Mouse (Mus musculus) forebrain, embryonic 16.5 days (tissue): ENCODE measurements at regions not wholly inside any gene's neighbourhood (a gene's known extent, or its start where the extent isn't known, plus 50 kb on each side); places are given as distances from the start of the nearest gene placed in this dataset.

Experiments used
- ATAC-seq: fragments of 200-750 bp; cut with Nextera tagmentation; 2 replicates; pipeline ENCODE4 v1.8.0; 2017; ENCODE audit warnings: mild to moderate bottlenecking, moderate library complexity
- H3K27ac ChIP-seq: fragments of 300-500 bp; sonication (generic); 2 replicates; pipeline ENCODE4 v1.5.1; 2014; ENCODE audit warnings: low read length, control low read depth
- H3K27me3 ChIP-seq: fragments of 300-500 bp; sonication (generic); replicated peaks from 2 replicates; pipeline ENCODE4 v1.6.1; 2014; ENCODE audit warnings: low read length; ENCODE audit not compliant: control insufficient read depth, insufficient read depth
- H3K36me3 ChIP-seq: fragments of 300-500 bp; sonication (generic); 2 replicates; pipeline ENCODE4 v1.6.1; 2014; ENCODE audit not compliant: control insufficient read depth, insufficient read depth
- H3K4me1 ChIP-seq: fragments of 300-500 bp; sonication (generic); replicated peaks from 2 replicates; pipeline ENCODE4 v1.6.1; 2014; ENCODE audit warnings: low read length; ENCODE audit not compliant: control insufficient read depth, insufficient read depth
- H3K4me2 ChIP-seq: fragments of 300-500 bp; sonication (generic); 2 replicates; pipeline ENCODE4 v1.6.1; 2014; ENCODE audit warnings: mild to moderate bottlenecking, low read length, control low read depth
- H3K4me3 ChIP-seq: fragments of 300-500 bp; sonication (generic); replicated peaks from 2 replicates; pipeline ENCODE4 v1.5.1; 2014; ENCODE audit warnings: mild to moderate bottlenecking, low read length, control low read depth
- H3K9ac ChIP-seq: fragments of 300-500 bp; sonication (generic); replicated peaks from 2 replicates; pipeline ENCODE4 v1.6.1; 2014; ENCODE audit warnings: low read depth, low read length, control low read depth
- H3K9me3 ChIP-seq: fragments of 300-500 bp; sonication (generic); 2 replicates; pipeline ENCODE4 v1.6.1; 2016; ENCODE audit warnings: low read length; ENCODE audit not compliant: control insufficient read depth
- WGBS: fragments of 180-500 bp; shearing (Covaris S2); extraction: QIAGEN DNeasy Blood & Tissue Kit; methylation state at CpG from one replicate; pipeline ENCODE4 v1.1.7; 2014; 5-methylcytosine and 5-hydroxymethylcytosine counted together

- 58% methylated on average over 3 of the region's 3 CpGs for WGBS
- H3K9me3 ChIP-seq: no peaks in the 10 kb centered on the region
- H3K27ac ChIP-seq: no peak overlapping the region
- no peak overlapping the region for H3K4me3 ChIP-seq
- no peak overlapping the region for H3K9ac ChIP-seq
- H3K4me2 ChIP-seq: no peak overlapping the region
- H3K36me3 ChIP-seq: no peaks in the 10 kb centered on the region
- ATAC-seq: peak; percentile 72; the same call in 1 of the 2 replicates
- H3K4me1 ChIP-seq: peaks cover 5% of the 10 kb centered on the region; the same call in 1 of the 2 replicates
- no peaks in the 10 kb centered on the region for H3K27me3 ChIP-seq
These were observed 85.7 kb downstream of the 4930426L09Rik start for GRCm38 (mm10) chr2:19083816-19084215.

DNA sequence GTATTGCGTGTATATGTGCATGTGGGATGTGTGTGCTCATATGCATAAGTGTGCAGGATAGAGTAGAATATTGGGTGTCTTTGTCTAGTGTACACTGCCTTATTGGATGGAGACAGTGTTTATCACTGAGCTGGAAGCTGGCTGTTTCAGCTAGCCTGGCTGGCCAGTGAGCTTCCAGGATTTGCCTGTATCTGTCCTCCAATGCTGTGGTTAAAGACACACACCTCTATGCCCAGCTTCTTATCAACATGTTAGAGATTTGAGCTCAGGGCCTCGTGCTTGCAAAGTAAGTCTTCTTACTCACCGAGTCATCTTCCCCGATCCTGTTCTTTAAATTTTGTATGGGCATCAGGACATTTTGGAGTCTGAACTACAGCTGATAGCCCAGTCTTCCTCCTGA is 87.0 kb downstream of the 4930426L09Rik start:
- H3K27me3 ChIP-seq: no peaks in the 10 kb centered on the region
- no peaks in the 10 kb centered on the region for H3K36me3 ChIP-seq
- whole genome bisulfite sequencing: 85% methylated on average over 4 of the region's 4 CpGs
- no peaks in the 10 kb centered on the region for H3K9me3 ChIP-seq
- ATAC-seq: no peak
- H3K9ac ChIP-seq: no peak overlapping the region
- H3K27ac ChIP-seq: no peak overlapping the region
- H3K4me2 ChIP-seq: no peak overlapping the region
- H3K4me3 ChIP-seq: no peak overlapping the region
- peaks cover 5% of the 10 kb centered on the region; the same call in 1 of the 2 replicates for H3K4me1 ChIP-seq

DNA sequence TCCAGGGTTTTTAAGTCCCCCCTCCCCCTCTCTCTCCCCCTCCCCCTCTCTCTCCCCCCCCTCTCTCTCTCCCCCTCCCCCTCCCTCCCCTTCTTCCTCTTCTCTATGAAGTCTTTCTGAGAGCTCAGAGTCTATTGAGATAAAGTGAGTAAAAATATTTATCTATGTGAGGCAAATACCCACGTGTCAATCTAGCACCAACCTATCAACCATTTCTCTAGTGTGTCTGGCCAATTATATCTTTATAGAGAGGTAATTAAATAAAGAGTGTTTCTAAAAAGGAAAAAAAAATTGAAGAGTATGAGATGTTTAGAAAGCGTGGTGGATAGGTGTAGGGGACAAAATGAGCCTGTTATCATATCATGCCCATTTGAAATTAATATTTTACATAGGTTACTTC is 88.0 kb downstream of the 4930426L09Rik start:
- no peaks in the 10 kb centered on the region for H3K36me3 ChIP-seq
- peaks cover 5% of the 10 kb centered on the region; the same call in 1 of the 2 replicates for H3K4me1 ChIP-seq
- H3K27me3 ChIP-seq: no peaks in the 10 kb centered on the region
- no peak overlapping the region for H3K4me3 ChIP-seq
- no peak overlapping the region for H3K4me2 ChIP-seq
- H3K9ac ChIP-seq: no peak overlapping the region
- H3K27ac ChIP-seq: no peak overlapping the region
- no peak for ATAC-seq
- 83% methylated on average over 2 of the region's 2 CpGs for WGBS
- no peaks in the 10 kb centered on the region for H3K9me3 ChIP-seq

DNA sequence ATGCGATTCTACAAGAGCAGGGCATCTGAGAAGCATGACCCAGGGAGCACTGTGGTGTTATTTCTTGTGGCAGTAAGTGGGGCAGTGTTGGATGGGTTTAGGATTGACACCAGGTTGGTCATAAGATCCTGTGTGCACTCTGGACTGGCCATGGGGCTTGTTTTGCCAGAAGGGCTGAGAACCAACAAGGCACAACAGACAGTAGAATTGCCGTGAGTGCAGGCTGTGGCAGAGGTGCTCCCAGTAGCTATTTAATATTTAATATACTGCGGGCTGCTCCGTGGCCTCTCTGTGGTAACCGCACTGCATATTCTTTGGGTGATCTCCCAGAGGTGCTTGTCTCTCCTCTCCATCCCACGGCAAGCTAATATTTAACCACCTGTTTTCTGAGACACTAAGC is 88.5 kb downstream of the 4930426L09Rik start:
- no peaks in the 10 kb centered on the region for H3K9me3 ChIP-seq
- H3K4me3 ChIP-seq: no peak overlapping the region
- H3K4me2 ChIP-seq: no peak overlapping the region
- no peak overlapping the region for H3K9ac ChIP-seq
- no peak for ATAC-seq
- H3K36me3 ChIP-seq: no peaks in the 10 kb centered on the region
- WGBS: 91% methylated on average over 6 of the region's 6 CpGs
- H3K27me3 ChIP-seq: no peaks in the 10 kb centered on the region
- H3K27ac ChIP-seq: no peak overlapping the region
- peaks cover 5% of the 10 kb centered on the region; the same call in 1 of the 2 replicates for H3K4me1 ChIP-seq

DNA sequence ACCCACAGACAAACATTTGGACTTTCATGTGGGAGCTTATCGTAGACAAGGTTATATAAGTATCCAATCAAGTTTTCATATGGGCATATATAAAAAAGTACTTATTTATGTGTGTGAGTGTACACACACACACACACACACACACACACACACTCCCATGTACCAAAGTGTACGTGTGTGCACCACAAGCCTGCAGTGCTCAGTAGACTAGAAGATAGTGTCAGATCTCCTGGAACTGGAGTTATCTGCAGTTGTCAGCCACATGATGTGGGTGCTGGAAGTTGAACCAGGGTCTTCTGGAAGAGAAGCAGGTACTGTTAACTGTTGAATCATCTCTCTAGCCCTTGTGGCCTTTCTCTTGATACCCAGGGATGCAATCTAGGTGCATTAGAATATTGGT is 99.7 kb upstream of the Armc3 start:
- Histone ChIP-seq H3K4me2 (no peak overlapping the region), H3K4me3 (no peak overlapping the region), H3K4me1 (no peaks in the 10 kb centered on the region), H3K9ac (no peak overlapping the region), H3K36me3 (no peaks in the 10 kb centered on the region), H3K27me3 (no peaks in the 10 kb centered on the region), H3K27ac (no peak overlapping the region), H3K9me3 (no peaks in the 10 kb centered on the region)
- WGBS: 90% methylated on average over 2 of the region's 2 CpGs
- ATAC-seq: no peak

- Histone ChIP-seq H3K9me3 (no peaks in the 10 kb centered on the region), H3K36me3 (no peaks in the 10 kb centered on the region), H3K4me1 (no peaks in the 10 kb centered on the region), H3K4me3 (no peak overlapping the region), H3K27me3 (no peaks in the 10 kb centered on the region), H3K9ac (no peak overlapping the region), H3K4me2 (no peak overlapping the region), H3K27ac (no peak overlapping the region)
- no peak for ATAC-seq
These were observed 90.3 kb upstream of the Armc3 start for GRCm38 (mm10) chr2:19108753-19109152.

DNA sequence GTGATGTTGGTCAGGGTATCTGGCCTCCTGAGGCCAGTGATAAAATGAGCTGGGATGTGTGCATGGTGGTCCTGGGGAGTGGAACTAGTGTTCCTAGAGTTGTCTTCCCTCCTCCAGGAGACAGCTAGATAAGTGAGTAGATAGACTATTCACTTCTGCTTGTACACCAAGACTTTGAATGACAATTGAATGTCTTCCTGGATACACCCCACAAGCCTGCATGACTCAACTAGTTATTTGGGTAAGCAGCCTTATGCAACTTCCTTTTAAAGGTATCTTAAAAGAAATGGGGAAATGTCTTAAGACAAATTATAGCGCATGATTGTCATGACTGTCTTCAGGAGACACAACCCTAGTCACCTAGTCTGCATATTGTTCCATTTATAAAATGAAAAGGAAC is 79.2 kb upstream of the Armc3 start:
- Histone ChIP-seq H3K4me2 (no peak overlapping the region), H3K27ac (no peak overlapping the region), H3K4me3 (no peak overlapping the region), H3K9me3 (no peaks in the 10 kb centered on the region), H3K27me3 (no peaks in the 10 kb centered on the region), H3K9ac (no peak overlapping the region), H3K36me3 (no peaks in the 10 kb centered on the region), H3K4me1 (no peaks in the 10 kb centered on the region)
- 94% methylated on average over 1 of the region's 1 CpGs for WGBS
- no peak for ATAC-seq

GRCm38 (mm10) chr2:19132864-19133263 is 66.2 kb upstream of the Armc3 start:
- no peak for ATAC-seq
- no peaks in the 10 kb centered on the region for H3K4me1 ChIP-seq
- H3K4me3 ChIP-seq: no peak overlapping the region
- H3K9ac ChIP-seq: no peak overlapping the region
- 89% methylated on average over 6 of the region's 6 CpGs for WGBS
- H3K27ac ChIP-seq: no peak overlapping the region
- H3K4me2 ChIP-seq: no peak overlapping the region
- no peaks in the 10 kb centered on the region for H3K27me3 ChIP-seq
- no peaks in the 10 kb centered on the region for H3K36me3 ChIP-seq
- no peaks in the 10 kb centered on the region for H3K9me3 ChIP-seq

DNA sequence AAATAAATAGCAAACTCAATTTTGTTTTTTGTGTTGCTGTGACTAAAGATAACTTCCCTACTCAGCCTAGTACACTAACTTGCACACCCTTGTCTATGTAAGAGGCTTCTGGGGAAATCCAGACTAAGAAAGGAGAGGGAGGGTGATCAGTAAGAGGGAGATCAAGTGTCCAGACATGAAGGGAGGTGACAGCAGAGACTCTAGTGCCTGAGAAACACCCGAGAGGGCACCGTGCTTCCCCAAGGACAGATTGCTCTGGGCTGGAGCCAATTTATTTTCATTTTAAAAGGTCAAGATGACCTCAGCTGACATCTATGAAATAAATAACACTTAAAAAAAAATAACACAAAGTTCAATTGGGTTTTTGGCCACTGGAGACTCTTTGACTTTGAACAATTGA is 56.5 kb upstream of the Armc3 start:
- H3K27me3 ChIP-seq: no peaks in the 10 kb centered on the region
- H3K36me3 ChIP-seq: no peaks in the 10 kb centered on the region
- H3K9me3 ChIP-seq: no peaks in the 10 kb centered on the region
- H3K27ac ChIP-seq: no peak overlapping the region
- no peak for ATAC-seq
- 93% methylated on average over 2 of the region's 2 CpGs for WGBS
- H3K4me2 ChIP-seq: no peak overlapping the region
- peaks cover 4% of the 10 kb centered on the region; the same call in 1 of the 2 replicates for H3K4me1 ChIP-seq
- no peak overlapping the region for H3K4me3 ChIP-seq
- no peak overlapping the region for H3K9ac ChIP-seq

DNA sequence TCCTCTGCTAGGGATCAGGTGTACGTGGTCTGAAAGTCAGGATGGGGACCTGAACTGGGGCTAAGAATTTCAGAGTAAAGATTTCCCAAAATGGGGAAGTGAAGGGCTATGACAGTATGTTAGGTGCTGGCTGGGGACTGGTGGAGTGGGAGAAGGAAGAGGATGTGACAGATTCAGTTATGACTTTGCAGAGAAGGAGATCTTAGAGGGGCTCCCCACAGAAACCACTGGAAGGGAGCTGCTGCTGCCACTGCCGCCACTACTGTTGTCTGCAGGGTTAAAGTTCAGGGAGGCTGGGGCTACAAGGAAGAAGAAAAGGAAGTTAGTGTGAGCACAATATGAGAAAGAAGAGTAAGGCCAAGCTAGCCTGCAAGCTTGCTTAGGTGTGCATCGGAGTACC is 53.7 kb upstream of the Armc3 start:
- no peak overlapping the region for H3K9ac ChIP-seq
- H3K4me2 ChIP-seq: no peak overlapping the region
- no peaks in the 10 kb centered on the region for H3K9me3 ChIP-seq
- H3K4me3 ChIP-seq: no peak overlapping the region
- 89% methylated on average over 3 of the region's 3 CpGs for WGBS
- no peaks in the 10 kb centered on the region for H3K36me3 ChIP-seq
- no peaks in the 10 kb centered on the region for H3K27me3 ChIP-seq
- no peak for ATAC-seq
- peaks cover 4% of the 10 kb centered on the region; the same call in 1 of the 2 replicates for H3K4me1 ChIP-seq
- no peak overlapping the region for H3K27ac ChIP-seq
